Mouse (Mus musculus) MEL (cell line): ENCODE measurements around the gene Fcer1g.

ENCODE experiments used
- CTCF ChIP-seq, 3 experiments: IDR thresholded peaks in 2 of 3; conservative IDR thresholded peaks in 1 of 3; 2 replicates each; pipeline ENCODE4 v1.5.1; 2011 to 2012; ENCODE audit warnings: low read length in 3 of 3, low read depth in 2 of 3, mild to moderate bottlenecking in 2 of 3, improper control_type of control experiment in 1 of 3, inconsistent platforms in 1 of 3, mixed read lengths in 1 of 3, moderate library complexity in 1 of 3; ENCODE audit not compliant: control insufficient read depth in 1 of 3, insufficient read depth in 1 of 3, poor library complexity in 1 of 3, severe bottlenecking in 1 of 3
- EP300 ChIP-seq, 2 experiments: IDR thresholded peaks; 2 replicates each; pipeline ENCODE4 v1.6.1; 2011; ENCODE audit warnings: improper control_type of control experiment in 2 of 2, low read length in 2 of 2, low read depth in 1 of 2, mild to moderate bottlenecking in 1 of 2
- GABPA ChIP-seq: IDR thresholded peaks from 2 replicates; pipeline ENCODE4 v1.6.1; 2012; ENCODE audit warnings: low read depth, mild to moderate bottlenecking, inconsistent platforms, low read length, improper control_type of control experiment, moderate library complexity
- HCFC1 ChIP-seq: IDR thresholded peaks from 2 replicates; pipeline ENCODE4 v1.6.1; 2012; ENCODE audit warnings: low read depth, mild to moderate bottlenecking, inconsistent platforms, low read length, improper control_type of control experiment, moderate library complexity
- MAX ChIP-seq: IDR thresholded peaks from 2 replicates; pipeline ENCODE4 v1.6.1; 2011; ENCODE audit warnings: low read length, improper control_type of control experiment
- MAZ ChIP-seq: IDR thresholded peaks from 2 replicates; pipeline ENCODE4 v1.6.1; 2012; ENCODE audit warnings: low read depth, mild to moderate bottlenecking, inconsistent platforms, low read length, improper control_type of control experiment
- MYC ChIP-seq: IDR thresholded peaks from 2 replicates; pipeline ENCODE4 v1.6.1; 2011; ENCODE audit warnings: low read depth, mild to moderate bottlenecking, low read length, improper control_type of control experiment, moderate library complexity
- POLR2A ChIP-seq, 2 experiments: IDR thresholded peaks; 2 replicates each; pipeline ENCODE4 v1.6.1; 2011 to 2012; ENCODE audit warnings: low read length in 2 of 2, mild to moderate bottlenecking in 2 of 2, control low read depth in 1 of 2, improper control_type of control experiment in 1 of 2, low read depth in 1 of 2, moderate library complexity in 1 of 2; ENCODE audit not compliant: control insufficient read depth in 1 of 2, insufficient read depth in 1 of 2, poor library complexity in 1 of 2
- TCF12 ChIP-seq: IDR thresholded peaks from 2 replicates; pipeline ENCODE4 v1.6.1; 2014; ENCODE audit warnings: low read depth, mild to moderate bottlenecking, inconsistent platforms, low read length, improper control_type of control experiment, moderate library complexity

DNA sequence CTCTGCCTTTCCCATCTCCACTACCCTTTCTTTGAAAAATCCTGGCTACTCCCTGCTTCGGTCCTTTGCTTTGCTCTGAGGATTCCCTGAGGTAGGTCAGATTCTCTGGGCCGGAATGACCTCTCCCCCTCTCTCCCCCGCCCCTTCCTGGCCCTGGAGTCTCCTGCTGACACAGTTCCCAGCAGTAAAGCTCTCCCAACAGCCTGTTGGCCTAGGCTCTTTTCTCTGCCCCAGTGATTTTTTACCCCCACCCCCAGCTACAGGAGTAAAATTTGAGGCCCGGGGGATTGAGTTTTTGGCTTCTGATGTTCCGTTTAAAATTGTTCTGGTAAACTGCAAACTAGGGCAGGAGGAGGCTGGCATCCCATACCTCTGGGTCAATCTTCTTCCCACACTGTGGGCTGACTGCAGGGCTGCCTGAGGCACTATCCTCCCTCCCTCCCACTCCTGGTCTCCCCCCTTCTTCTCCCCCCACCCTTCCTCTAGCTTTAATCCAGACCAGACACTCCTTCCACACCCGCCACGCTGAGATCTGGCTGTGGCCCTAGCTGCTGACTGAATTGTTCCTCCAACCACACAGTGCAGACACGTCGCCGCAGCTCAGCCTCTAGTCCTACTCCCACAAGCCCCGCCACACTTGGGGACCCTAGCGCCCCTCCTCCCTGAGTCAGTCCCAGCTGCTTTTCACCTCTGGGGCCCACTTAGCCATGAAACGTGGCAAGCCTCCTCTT is 17.6 kb upstream of the Fcer1g start:
- no peak for TF ChIP-seq CTCF (IDR thresholded peaks at IDR 0.05 in 2 of 3, conservative IDR thresholded peaks at IDR 0.05 in 1 of 3; ENCODE audit: control insufficient read depth in 1 of 3, insufficient read depth in 1 of 3, low read depth in 2 of 3, low read length in 3 of 3, poor library complexity in 1 of 3, severe bottlenecking in 1 of 3)
- TF ChIP-seq POLR2A (IDR thresholded peaks at IDR 0.05; ENCODE audit: control insufficient read depth in 1 of 2, insufficient read depth in 1 of 2, low read depth in 1 of 2, low read length in 2 of 2, poor library complexity in 1 of 2): no peak
- TF ChIP-seq GABPA: no peak
- no peak for TF ChIP-seq HCFC1
- no peak for TF ChIP-seq EP300 (IDR thresholded peaks at IDR 0.05; ENCODE audit: low read depth in 1 of 2, low read length in 2 of 2)
- TF ChIP-seq TCF12: no peak
- TF ChIP-seq MYC: no peak
- TF ChIP-seq MAZ: no peak
- TF ChIP-seq MAX: no peak
